8 mouse cellular contexts compared by ENCODE assay signal in genomic region chr9:53535416-53536320, GRCm38 (mm10). TPM values are rescaled to one million over a fixed set of nuclear protein-coding genes. Genes with fewer than 3 reads are reported as not detected.
DNase-seq lines count a peak whose midpoint lies in the region; ATAC-seq and TF ChIP-seq lines count a peak whose summit lies in the region.

No protein-coding gene starts in this region.

- H3K27me3 ChIP-seq in heart, embryonic 12.5 days (replicated peaks): no peaks in the 10 kb centered on the region
- no peaks in the 10 kb centered on the region for H3K27me3 ChIP-seq in forebrain, embryonic 14.5 days (replicated peaks; ENCODE audit: control insufficient read depth, insufficient read depth, low read length)
- H3K27me3 ChIP-seq in kidney, embryonic 15.5 days: no peaks in the 10 kb centered on the region
- no peaks in the 10 kb centered on the region for H3K27me3 ChIP-seq in thymus, adult 2 months (ENCODE audit: control insufficient read depth, insufficient read depth, low read length)

- H3K4me3 ChIP-seq in heart, embryonic 12.5 days: peak overlapping the region; percentile 93
- H3K4me3 ChIP-seq in bone marrow macrophage, adult 2 months (ENCODE audit: insufficient read depth, low read length): peak overlapping the region; percentile 78
- H3K4me3 ChIP-seq in forebrain, embryonic 14.5 days (ENCODE audit: low read depth, low read length): peak overlapping the region; percentile 63
- peak overlapping the region; percentile 93 for H3K4me3 ChIP-seq in kidney, embryonic 15.5 days (replicated peaks)
- H3K4me3 ChIP-seq in thymus, adult 2 months (ENCODE audit: control insufficient read depth, insufficient read depth, low read length): peak overlapping the region; percentile 62

- peak overlapping the region; percentile 69 for H3K9ac ChIP-seq in heart, embryonic 12.5 days
- peak overlapping the region; percentile 63 for H3K9ac ChIP-seq in forebrain, embryonic 14.5 days (ENCODE audit: low read length)
- H3K9ac ChIP-seq in kidney, embryonic 15.5 days: peak overlapping the region; percentile 42

- 15% methylated on average over 17 of the region's 17 CpGs for WGBS in heart, embryonic 12.5 days
- WGBS in forebrain, embryonic 14.5 days: 17% methylated on average over 17 of the region's 17 CpGs
- WGBS in kidney, embryonic 15.5 days: 11% methylated on average over 17 of the region's 17 CpGs
- WGBS in thymus, adult 2 months: 3% methylated on average over 17 of the region's 17 CpGs

- H3K27ac ChIP-seq in heart, embryonic 12.5 days (ENCODE audit: poor library complexity, severe bottlenecking): peak overlapping the region; percentile 89
- H3K27ac ChIP-seq in bone marrow macrophage, adult 2 months (ENCODE audit: insufficient read depth, low read depth, low read length): peak overlapping the region; percentile 62
- H3K27ac ChIP-seq in forebrain, embryonic 14.5 days (ENCODE audit: low read depth, low read length): peak overlapping the region; percentile 71
- H3K27ac ChIP-seq in kidney, embryonic 15.5 days: peak overlapping the region; percentile 84
- H3K27ac ChIP-seq in thymus, adult 2 months (ENCODE audit: control insufficient read depth, insufficient read depth, low read length): peak overlapping the region; percentile 78

- peak overlapping the region; percentile 97 for H3K4me2 ChIP-seq in heart, embryonic 12.5 days
- H3K4me2 ChIP-seq in forebrain, embryonic 14.5 days (ENCODE audit: low read length): peak overlapping the region; percentile 77
- H3K4me2 ChIP-seq in kidney, embryonic 15.5 days: peak overlapping the region; percentile 84

- peaks cover 16% of the 10 kb centered on the region for H3K36me3 ChIP-seq in heart, embryonic 12.5 days
- peaks cover 12% of the 10 kb centered on the region for H3K36me3 ChIP-seq in forebrain, embryonic 14.5 days (ENCODE audit: control insufficient read depth, insufficient read depth, low read length)
- peaks cover 20% of the 10 kb centered on the region for H3K36me3 ChIP-seq in kidney, embryonic 15.5 days
- 0 out of 2 replicates have a peak, but pooled peaks cover 2% of the 10 kb centered on the region for H3K36me3 ChIP-seq in thymus, adult 2 months (ENCODE audit: control insufficient read depth, insufficient read depth, low read length)

- H3K9me3 ChIP-seq in heart, embryonic 12.5 days (replicated peaks): no peaks in the 10 kb centered on the region
- no peaks in the 10 kb centered on the region for H3K9me3 ChIP-seq in forebrain, embryonic 14.5 days (replicated peaks; ENCODE audit: control insufficient read depth, low read length)
- H3K9me3 ChIP-seq in kidney, embryonic 15.5 days (replicated peaks): no peaks in the 10 kb centered on the region

- peaks cover 16% of the 10 kb centered on the region for H3K4me1 ChIP-seq in heart, embryonic 12.5 days (replicated peaks)
- peaks cover 12% of the 10 kb centered on the region for H3K4me1 ChIP-seq in bone marrow macrophage, adult 2 months (ENCODE audit: control insufficient read depth, insufficient read depth, low read length)
- peaks cover 13% of the 10 kb centered on the region for H3K4me1 ChIP-seq in forebrain, embryonic 14.5 days (ENCODE audit: control insufficient read depth, insufficient read depth, low read length)
- H3K4me1 ChIP-seq in kidney, embryonic 15.5 days: peaks cover 19% of the 10 kb centered on the region
- H3K4me1 ChIP-seq in thymus, adult 2 months (replicated peaks; ENCODE audit: control insufficient read depth, insufficient read depth, low read length): peaks cover 2% of the 10 kb centered on the region

- TF ChIP-seq POLR2A in bone marrow macrophage, adult 2 months (IDR thresholded peaks at IDR 0.05; ENCODE audit: borderline replicate concordance, low read depth, low read length): no peak
- TF ChIP-seq POLR2A in thymus, adult 2 months (IDR thresholded peaks at IDR 0.05; ENCODE audit: control insufficient read depth, extremely low read depth, insufficient read depth, low read length, poor library complexity): no peak

- DNase-seq in heart, adult 8-10 months (ENCODE audit: low spot score): no peak
- peak; percentile 8 for DNase-seq in forebrain, embryonic 14.5 days (ENCODE audit: low spot score)
- DNase-seq in thymus, adult 2 months: peak; percentile 28
- DNase-seq in urinary bladder, postnatal 4 days (ENCODE audit: low spot score in 2 of 2): no peak

- ATAC-seq in heart, embryonic 12.5 days (ENCODE audit: insufficient number of reproducible peaks, low FRiP score): no peak
- no peak for ATAC-seq in forebrain, embryonic 14.5 days
- no peak for ATAC-seq in kidney, embryonic 15.5 days (replicated peaks; ENCODE audit: low FRiP score)
- ATAC-seq in megakaryocyte-erythroid progenitor cell, adult 5-6 weeks (replicated peaks; ENCODE audit: low FRiP score, low TSS enrichment, poor library complexity, severe bottlenecking): peak; percentile 30; the same call in 1 of the 2 replicates

- TF ChIP-seq CTCF in bone marrow macrophage, adult 2 months (IDR thresholded peaks at IDR 0.05; ENCODE audit: low read depth, low read length): no peak
- TF ChIP-seq CTCF in thymus, adult 2 months (IDR thresholded peaks at IDR 0.05; ENCODE audit: borderline replicate concordance, control insufficient read depth, extremely low read depth, insufficient read depth, low read length, poor library complexity): no peak

RNA-seq across cellular contexts. Expression of gene Atm, which starts 0.9 kb away (rescaled TPM):
- 10.0 and 10.9 TPM in 2 replicates for polyA plus RNA-seq in heart, embryonic 12.5 days (2016; fragmentation: Nextera tagmentation; extraction: Ambion mirVana)
- 10 to 100 TPM in 3 of 4 experiments, 1 to 10 TPM in 1; 9.6 to 12.9 (median 10.8) TPM for total RNA-seq in heart, adult 8-10 months (2022)
- 10.9 and 12.3 TPM in 2 replicates for polyA plus RNA-seq in bone marrow macrophage, adult 2 months (2012; ENCODE audit: insufficient read depth, insufficient read length, missing spikeins)
- polyA plus RNA-seq in forebrain, embryonic 14.5 days (2014; fragmentation: Nextera tagmentation; extraction: Ambion mirVana): 12.5 and 13.0 TPM in 2 replicates
- 15.6 and 16.3 TPM in 2 replicates for polyA plus RNA-seq in kidney, embryonic 15.5 days (2015; fragmentation: Nextera tagmentation; extraction: Ambion mirVana)
- 39.4 and 41.7 TPM in 2 replicates for total RNA-seq in megakaryocyte-erythroid progenitor cell, adult 5-6 weeks (2014; fragmentation: Nextera tagmentation)
- total RNA-seq in megakaryocyte-erythroid progenitor cell, adult 5-6 weeks (2017): 48.3 and 66.9 TPM in 2 replicates
- 3.9 and 4.5 TPM in 2 replicates for polyA plus RNA-seq in thymus, adult 2 months (2012; rRNA removed)

RNA-seq across cellular contexts. Expression of gene Npat, which starts 1.2 kb away (rescaled TPM):
- 17.3 and 18.8 TPM in 2 replicates for polyA plus RNA-seq in heart, embryonic 12.5 days (2016; fragmentation: Nextera tagmentation; extraction: Ambion mirVana)
- 1 to 10 TPM; 5.3 to 7.7 (median 6.9) TPM for total RNA-seq in heart, adult 8-10 months (2022)
- polyA plus RNA-seq in bone marrow macrophage, adult 2 months (2012; ENCODE audit: insufficient read depth, insufficient read length, missing spikeins): 8.1 and 10.6 TPM in 2 replicates
- 13.9 and 15.3 TPM in 2 replicates for polyA plus RNA-seq in forebrain, embryonic 14.5 days (2014; fragmentation: Nextera tagmentation; extraction: Ambion mirVana)
- 20.0 and 20.6 TPM in 2 replicates for polyA plus RNA-seq in kidney, embryonic 15.5 days (2015; fragmentation: Nextera tagmentation; extraction: Ambion mirVana)
- 34.5 and 37.5 TPM in 2 replicates for total RNA-seq in megakaryocyte-erythroid progenitor cell, adult 5-6 weeks (2014; fragmentation: Nextera tagmentation)
- total RNA-seq in megakaryocyte-erythroid progenitor cell, adult 5-6 weeks (2017): 32.4 and 35.7 TPM in 2 replicates
- polyA plus RNA-seq in thymus, adult 2 months (2012; rRNA removed): 6.2 and 6.8 TPM in 2 replicates

Comparison
In these comparisons a context has a peak if more than half of its experiments do, and no peak if none do; other contexts are left out.
1. DNase-seq: peak in forebrain, embryonic 14.5 days (single experiment) and thymus, adult 2 months (single experiment); none in heart, adult 8-10 months (single experiment) and urinary bladder, postnatal 4 days (0 of 2).
2. Peak in every context shown above with its lines, with median percentiles within 50 percentile points of each other: H3K27ac ChIP-seq, H3K4me2 ChIP-seq, H3K4me3 ChIP-seq and H3K9ac ChIP-seq.